Mouse (Mus musculus) left cerebral cortex, postnatal 4 days (tissue): ENCODE measurements around the gene Mef2d. TPM values are rescaled to one million over a fixed set of nuclear protein-coding genes. Genes with fewer than 3 reads are reported as not detected.
"Not testable (repeated sequence)": the region's sequence is repeated elsewhere in the genome, so short reads cannot be mapped to it uniquely, and the experiment has no call there.

ENCODE experiments used
- DNase-seq: peaks from one replicate; pipeline ENCODE4 v3.0.0-alpha.2; 2022
- intact Hi-C: fragments of 180-260 bp; cut with DNase I; formaldehyde crosslinking; loops from one replicate; pipeline ENCODE4 v1.15.1; 2025
- total RNA-seq, 2 experiments: library from RNA; stranded (reverse); gene quantifications; 2 replicates each; pipeline ENCODE4 v1.2.3; 2021

The Mef2d gene
- total RNA-seq, 2 experiments from 2014 or later: 113 to 121 TPM

- no peak for DNase-seq
- intact Hi-C loops: no loop called here
These were observed 34.9 kb downstream of the Mef2d start for GRCm38 (mm10) chr3:88177106-88177505.

GRCm38 (mm10) chr3:88177562-88178345 lies 35.6 kb downstream of the Mef2d start:
- intact Hi-C loops: no loop called here
- DNase-seq: peak; percentile 99

- intact Hi-C loops, DNase-seq: not testable (repeated sequence)
These were observed 36.2 kb downstream of the Mef2d start for GRCm38 (mm10) chr3:88178346-88178733.

GRCm38 (mm10) chr3:88178986-88179385 lies 36.8 kb downstream of the Mef2d start:
- DNase-seq: no peak
- intact Hi-C loops: no loop called here

GRCm38 (mm10) chr3:88181374-88181773 lies 39.2 kb downstream of the Mef2d start:
- intact Hi-C loops: no loop called here
- peak; percentile 57 for DNase-seq

- intact Hi-C loops: no loop called here
- DNase-seq: no peak
These were observed 44.3 kb downstream of the Mef2d start for GRCm38 (mm10) chr3:88186424-88186823.

GRCm38 (mm10) chr3:88191146-88191545 lies 49.0 kb downstream of the Mef2d start:
- peak; percentile 69 for DNase-seq
- intact Hi-C loops: no loop called here

GRCm38 (mm10) chr3:88191820-88192616 lies 49.8 kb downstream of the Mef2d start:
- intact Hi-C loops: loop anchor here (2.0 kb wide), 1 partner anchor 51 kb away; no protein-coding TSS in a partner anchor
- DNase-seq: peak; percentile 69

GRCm38 (mm10) chr3:88197741-88198504 lies 55.8 kb downstream of the Mef2d start:
- no peak for DNase-seq
- intact Hi-C loops: no loop called here

- intact Hi-C loops: no loop called here
- no peak for DNase-seq
These were observed 56.4 kb downstream of the Mef2d start for GRCm38 (mm10) chr3:88198505-88199020.

GRCm38 (mm10) chr3:88199541-88200110 lies 57.5 kb downstream of the Mef2d start:
- intact Hi-C loops: loop anchor here (2.0 kb wide), 1 partner anchor 17 kb away; no protein-coding TSS in a partner anchor
- no peak for DNase-seq

GRCm38 (mm10) chr3:88200161-88200971 lies 58.2 kb downstream of the Mef2d start:
- intact Hi-C loops: loop anchor here (2.0 kb wide), 1 partner anchor 16 kb away; no protein-coding TSS in a partner anchor
- DNase-seq: no peak

GRCm38 (mm10) chr3:88200972-88201330 lies 58.8 kb downstream of the Mef2d start:
- no peak for DNase-seq
- intact Hi-C loops: loop anchor here (2.0 kb wide), 1 partner anchor 16 kb away; no protein-coding TSS in a partner anchor

GRCm38 (mm10) chr3:88201640-88202039 lies 59.5 kb downstream of the Mef2d start:
- intact Hi-C loops: loop anchor here (2.0 kb wide), 1 partner anchor 15 kb away; no protein-coding TSS in a partner anchor
- no peak for DNase-seq

GRCm38 (mm10) chr3:88202986-88203385 lies 60.8 kb downstream of the Mef2d start:
- no peak for DNase-seq
- intact Hi-C loops: no loop called here

GRCm38 (mm10) chr3:88203456-88203855 lies 61.3 kb downstream of the Mef2d start:
- DNase-seq: no peak
- intact Hi-C loops: no loop called here

GRCm38 (mm10) chr3:88203999-88204700 lies 62.0 kb downstream of the Mef2d start:
- intact Hi-C loops: no loop called here
- DNase-seq: no peak

GRCm38 (mm10) chr3:88204751-88205150 lies 62.6 kb downstream of the Mef2d start:
- intact Hi-C loops: no loop called here
- DNase-seq: no peak

GRCm38 (mm10) chr3:88205176-88205562 lies 63.0 kb downstream of the Mef2d start:
- DNase-seq: no peak
- intact Hi-C loops: no loop called here
